Mouse (Mus musculus): Measurements from ENCODE around the gene Spint5. TPM values are rescaled to one million over a fixed set of nuclear protein-coding genes. Genes with fewer than 3 reads are reported as not detected.

The Spint5 gene
- total RNA-seq, 1 experiment from 2014 or later: not detected

GRCm38 (mm10) chr2:164760059-164760833 is 45.1 kb downstream of the Spint5 start:
- no peak for ATAC-seq (replicated peaks in 1 of 2; ENCODE audit: insufficient read depth in 1 of 2, low FRiP score in 2 of 2, low TSS enrichment in 1 of 2, low read depth in 1 of 2, poor library complexity in 2 of 2, severe bottlenecking in 2 of 2)

GRCm38 (mm10) chr2:164761502-164761901 is 46.4 kb downstream of the Spint5 start:
- ATAC-seq (replicated peaks in 1 of 2; ENCODE audit: insufficient read depth in 1 of 2, low FRiP score in 2 of 2, low TSS enrichment in 1 of 2, low read depth in 1 of 2, poor library complexity in 2 of 2, severe bottlenecking in 2 of 2): peak in 1 of 2 experiments; percentile 5; a peak in 1 of 4 replicates

- no peak for ATAC-seq (replicated peaks in 1 of 2; ENCODE audit: insufficient read depth in 1 of 2, low FRiP score in 2 of 2, low TSS enrichment in 1 of 2, low read depth in 1 of 2, poor library complexity in 2 of 2, severe bottlenecking in 2 of 2)
Observed at GRCm38 (mm10) chr2:164761971-164762370, 46.9 kb downstream of the Spint5 start.

- no peak for ATAC-seq (replicated peaks in 1 of 2; ENCODE audit: insufficient read depth in 1 of 2, low FRiP score in 2 of 2, low TSS enrichment in 1 of 2, low read depth in 1 of 2, poor library complexity in 2 of 2, severe bottlenecking in 2 of 2)
Observed at GRCm38 (mm10) chr2:164762593-164762992, 47.5 kb downstream of the Spint5 start.

DNA sequence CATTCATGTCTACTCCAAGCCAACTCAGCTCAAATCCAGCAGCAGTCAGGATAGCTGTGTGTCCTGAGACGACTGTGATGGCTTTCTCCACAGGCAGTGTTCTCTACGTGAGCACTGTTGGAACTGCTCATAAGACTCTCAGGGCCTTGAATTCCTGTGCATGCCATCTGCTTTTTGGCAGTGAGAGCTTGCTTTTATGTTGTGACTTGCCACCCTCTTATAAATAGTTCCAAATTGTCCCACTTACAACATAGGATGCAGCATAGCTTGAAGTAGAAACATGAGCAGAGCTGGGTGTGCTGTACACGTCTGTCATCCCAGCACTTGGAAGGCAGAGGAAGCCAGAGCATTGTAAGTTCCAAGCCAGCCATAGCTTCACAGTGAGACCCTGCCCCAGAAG is 50.7 kb downstream of the Spint5 start:
- ATAC-seq (replicated peaks in 1 of 2; ENCODE audit: insufficient read depth in 1 of 2, low FRiP score in 2 of 2, low TSS enrichment in 1 of 2, low read depth in 1 of 2, poor library complexity in 2 of 2, severe bottlenecking in 2 of 2): no peak

Other genes with a start within 250 kb of the Spint5 start
- gene Trp53tg5, start 241.6 kb upstream of the Spint5 start, total RNA-seq (2017): not detected in 2 replicates
- 1.6 TPM in 1 of 2 replicates, not detected in the other for gene Dbndd2, start 229.2 kb upstream of the Spint5 start, total RNA-seq (2017)
- 28.1 and 28.2 TPM in 2 replicates for gene Pigt, start 217.8 kb upstream of the Spint5 start, total RNA-seq (2017)
- 7.5 and 11.6 TPM in 2 replicates for gene Wfdc2, start 152.9 kb upstream of the Spint5 start, total RNA-seq (2017)
- not detected in 2 replicates for gene Spint3, start 141.8 kb upstream of the Spint5 start, total RNA-seq (2017)
- gene Wfdc6a, start 129.9 kb upstream of the Spint5 start, total RNA-seq (2017): not detected in 2 replicates
- gene Eppin, start 121.7 kb upstream of the Spint5 start, total RNA-seq (2017): not detected in 2 replicates
- not detected in 2 replicates for gene Wfdc6b, start 101.8 kb upstream of the Spint5 start, total RNA-seq (2017)
- not detected in 2 replicates for gene Wfdc8, start 101.7 kb upstream of the Spint5 start, total RNA-seq (2017)
- gene Wfdc16, start 76.5 kb upstream of the Spint5 start, total RNA-seq (2017): not detected in 2 replicates
- gene Wfdc10, start 59.3 kb upstream of the Spint5 start, total RNA-seq (2017): 3.5 TPM in 1 of 2 replicates, not detected in the other
- not detected in 2 replicates for gene Wfdc9, start 58.7 kb upstream of the Spint5 start, total RNA-seq (2017)
- not detected in 2 replicates for gene Wfdc11, start 41.2 kb upstream of the Spint5 start, total RNA-seq (2017)
- not detected in 2 replicates for gene Wfdc13, start 30.2 kb upstream of the Spint5 start, total RNA-seq (2017)
- gene Spint4, start 16.8 kb upstream of the Spint5 start, total RNA-seq (2017): not detected in 2 replicates
- gene Wfdc3, start 30.6 kb downstream of the Spint5 start, total RNA-seq (2017): 1.6 and 1.9 TPM in 2 replicates
- gene Dnttip1, start 30.7 kb downstream of the Spint5 start, total RNA-seq (2017): 22.9 and 31.3 TPM in 2 replicates
- 60.3 and 131 TPM in 2 replicates for gene Ube2c, start 54.6 kb downstream of the Spint5 start, total RNA-seq (2017)
- gene Tnnc2, start 64.7 kb downstream of the Spint5 start, total RNA-seq (2017): 1.6 TPM in 1 of 2 replicates, not detected in the other
- 2.0 and 2.2 TPM in 2 replicates for gene Snx21, start 70.5 kb downstream of the Spint5 start, total RNA-seq (2017)
- 7.5 and 28.1 TPM in 2 replicates for gene Acot8, start 89.6 kb downstream of the Spint5 start, total RNA-seq (2017)
- 2.5 and 4.1 TPM in 2 replicates for gene Zswim3, start 89.8 kb downstream of the Spint5 start, total RNA-seq (2017)
- gene Zswim1, start 107.4 kb downstream of the Spint5 start, total RNA-seq (2017): 1.9 and 2.4 TPM in 2 replicates
- gene Spata25, start 113.2 kb downstream of the Spint5 start, total RNA-seq (2017): not detected in 2 replicates
- gene Ctsa, start 117.6 kb downstream of the Spint5 start, total RNA-seq (2017): 53.0 and 74.2 TPM in 2 replicates
- gene Neurl2, start 118.2 kb downstream of the Spint5 start, total RNA-seq (2017): 2.1 TPM in 1 of 2 replicates, not detected in the other
- gene Pltp, start 142.4 kb downstream of the Spint5 start, total RNA-seq (2017): 0.55 and 0.56 TPM in 2 replicates
- 19.7 and 23.4 TPM in 2 replicates for gene Pcif1, start 164.0 kb downstream of the Spint5 start, total RNA-seq (2017)
- 6.6 and 10.5 TPM in 2 replicates for gene Zfp335, start 196.5 kb downstream of the Spint5 start, total RNA-seq (2017)
- gene Mmp9, start 225.5 kb downstream of the Spint5 start, total RNA-seq (2017): 15.3 and 37.5 TPM in 2 replicates
- gene Slc12a5, start 245.5 kb downstream of the Spint5 start, total RNA-seq (2017): 0.45 and 0.63 TPM in 2 replicates